16 mouse cellular contexts compared by ENCODE assay signal in the genomic region with DNA sequence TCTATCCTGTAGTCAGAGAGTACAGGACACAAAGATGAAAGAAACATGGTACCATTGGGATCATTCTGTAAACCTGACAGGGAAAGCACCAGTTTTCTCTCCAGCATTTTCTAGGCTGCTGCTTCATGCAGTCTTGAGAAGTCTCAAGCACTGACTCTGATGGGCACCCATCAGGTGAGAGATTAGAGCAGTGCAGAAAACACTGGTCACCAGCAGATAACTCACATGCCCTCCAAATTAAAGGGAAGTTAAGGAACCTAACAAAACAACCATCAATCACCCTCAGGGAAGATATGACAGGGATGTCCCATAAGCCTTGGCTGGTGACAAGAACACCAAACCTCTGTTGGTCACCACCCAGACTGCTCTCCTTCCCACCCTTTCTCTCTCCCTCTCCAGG.
"Had no signal": no experiment of that assay in that cellular context is flagged by ENCODE, and none has a peak within 500 bp of the region (broad histone marks: within the 10 kb centered on the region; RNA-seq: fewer than 3 reads in every experiment).

No protein-coding gene starts in this region.

- H3K27me3 ChIP-seq: neural tube, embryonic 13.5 days; neural tube, embryonic 15.5 days; stomach, embryonic 15.5 days had no signal

- H3K9me3 ChIP-seq: neural tube, embryonic 13.5 days; neural tube, embryonic 15.5 days; stomach, embryonic 15.5 days had no signal

- H3K4me1 ChIP-seq: neural tube, embryonic 13.5 days; neural tube, embryonic 15.5 days; stomach, embryonic 15.5 days had no signal

- H3K4me3 ChIP-seq: neural tube, embryonic 13.5 days; neural tube, embryonic 15.5 days; stomach, embryonic 15.5 days had no signal

- DNase-seq: retina, postnatal 1 day; right cerebral cortex, adult 18-20 months; right cerebral cortex, postnatal 14 days; right cerebral cortex, postnatal 25 days; right cerebral cortex, postnatal 4 days; spleen, adult 18-20 months; thymus, adult 18-20 months; thymus, adult 2 months; thymus, postnatal 14 days; thymus, postnatal 25 days; thymus, postnatal 36 days; thymus, postnatal 4 days had no signal

- H3K9ac ChIP-seq: neural tube, embryonic 13.5 days; neural tube, embryonic 15.5 days; stomach, embryonic 15.5 days had no signal

- H3K36me3 ChIP-seq: neural tube, embryonic 13.5 days; neural tube, embryonic 15.5 days; stomach, embryonic 15.5 days had no signal

- H3K27ac ChIP-seq: neural tube, embryonic 13.5 days; neural tube, embryonic 15.5 days; stomach, embryonic 15.5 days; stomach, postnatal 0 days had no signal

- H3K4me2 ChIP-seq: neural tube, embryonic 13.5 days; neural tube, embryonic 15.5 days; stomach, embryonic 15.5 days had no signal
